Comparison of ENCODE assay signal across 20 mouse cellular contexts in the genomic region with DNA sequence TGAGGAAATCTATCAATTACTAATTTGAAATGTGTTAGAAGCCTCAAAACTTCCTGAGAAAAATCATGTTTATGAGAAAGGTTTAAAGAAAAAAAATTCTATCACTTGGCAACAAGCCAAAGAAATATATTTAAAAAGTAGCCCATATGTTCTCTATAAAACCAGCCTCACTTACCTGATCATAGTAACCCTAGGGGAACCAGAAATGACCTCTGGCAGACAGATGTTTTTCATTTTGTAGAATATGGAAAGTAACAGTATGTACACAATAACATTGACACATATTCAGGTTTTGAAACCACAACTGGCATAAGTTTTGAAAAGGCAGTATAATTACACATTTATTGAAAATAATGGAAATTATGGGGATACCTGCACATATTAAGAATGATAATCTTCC.
"Had no signal": no experiment of that assay in that cellular context is flagged by ENCODE, and none has a peak within 500 bp of the region (broad histone marks: within the 10 kb centered on the region; RNA-seq: fewer than 3 reads in every experiment).

No protein-coding gene starts in this region.

- H3K27me3 ChIP-seq: lung, embryonic 15.5 days; midbrain, embryonic 12.5 days; neural tube, embryonic 13.5 days; neural tube, embryonic 15.5 days had no signal

- H3K4me3 ChIP-seq: lung, embryonic 15.5 days; midbrain, embryonic 10.5 days; midbrain, embryonic 12.5 days; myocyte; neural tube, embryonic 13.5 days; neural tube, embryonic 15.5 days had no signal

- H3K9me3 ChIP-seq: lung, embryonic 15.5 days; midbrain, embryonic 10.5 days; midbrain, embryonic 12.5 days; neural tube, embryonic 13.5 days; neural tube, embryonic 15.5 days had no signal

- H3K36me3 ChIP-seq: lung, embryonic 15.5 days; midbrain, embryonic 10.5 days; midbrain, embryonic 12.5 days; neural tube, embryonic 13.5 days; neural tube, embryonic 15.5 days had no signal

- ATAC-seq: liver, postnatal 0 days; lung, postnatal 0 days; midbrain, embryonic 16.5 days had no signal

- H3K9ac ChIP-seq: liver, postnatal 0 days; lung, embryonic 15.5 days; midbrain, embryonic 12.5 days; neural tube, embryonic 13.5 days; neural tube, embryonic 15.5 days had no signal

- DNase-seq: liver, postnatal 0 days; lung, adult 2 months; lung, postnatal 4 days; midbrain, embryonic 14.5 days; retina, postnatal 1 day; right cerebral cortex, adult 18-20 months; right cerebral cortex, postnatal 25 days; right cerebral cortex, postnatal 4 days; spleen, adult 18-20 months; thymus, adult 18-20 months; thymus, postnatal 14 days; thymus, postnatal 36 days had no signal

- H3K27ac ChIP-seq: lung, embryonic 15.5 days; midbrain, embryonic 10.5 days; midbrain, embryonic 12.5 days; neural tube, embryonic 13.5 days; neural tube, embryonic 15.5 days had no signal

- H3K4me1 ChIP-seq: lung, embryonic 15.5 days; midbrain, embryonic 10.5 days; midbrain, embryonic 12.5 days; neural tube, embryonic 13.5 days; neural tube, embryonic 15.5 days had no signal

- H3K4me2 ChIP-seq: lung, embryonic 15.5 days; midbrain, embryonic 12.5 days; neural tube, embryonic 13.5 days; neural tube, embryonic 15.5 days had no signal
